Mouse (Mus musculus): ENCODE data around the gene Ypel5. TPM values are rescaled to one million over a fixed set of nuclear protein-coding genes. Genes with fewer than 3 reads are reported as not detected.

Ypel5 gene
- polyA plus RNA-seq, 1 experiment: 7.3 TPM

- TF ChIP-seq GATA1 (IDR thresholded peaks at IDR 0.05; ENCODE audit: low read length): no peak
These were observed 44.8 kb downstream of the Ypel5 start for GRCm38 (mm10) chr17:72881051-72881450.

GRCm38 (mm10) chr17:72881804-72882203 lies 45.6 kb downstream of the Ypel5 start:
- no peak for TF ChIP-seq GATA1 (IDR thresholded peaks at IDR 0.05; ENCODE audit: low read length)

DNA sequence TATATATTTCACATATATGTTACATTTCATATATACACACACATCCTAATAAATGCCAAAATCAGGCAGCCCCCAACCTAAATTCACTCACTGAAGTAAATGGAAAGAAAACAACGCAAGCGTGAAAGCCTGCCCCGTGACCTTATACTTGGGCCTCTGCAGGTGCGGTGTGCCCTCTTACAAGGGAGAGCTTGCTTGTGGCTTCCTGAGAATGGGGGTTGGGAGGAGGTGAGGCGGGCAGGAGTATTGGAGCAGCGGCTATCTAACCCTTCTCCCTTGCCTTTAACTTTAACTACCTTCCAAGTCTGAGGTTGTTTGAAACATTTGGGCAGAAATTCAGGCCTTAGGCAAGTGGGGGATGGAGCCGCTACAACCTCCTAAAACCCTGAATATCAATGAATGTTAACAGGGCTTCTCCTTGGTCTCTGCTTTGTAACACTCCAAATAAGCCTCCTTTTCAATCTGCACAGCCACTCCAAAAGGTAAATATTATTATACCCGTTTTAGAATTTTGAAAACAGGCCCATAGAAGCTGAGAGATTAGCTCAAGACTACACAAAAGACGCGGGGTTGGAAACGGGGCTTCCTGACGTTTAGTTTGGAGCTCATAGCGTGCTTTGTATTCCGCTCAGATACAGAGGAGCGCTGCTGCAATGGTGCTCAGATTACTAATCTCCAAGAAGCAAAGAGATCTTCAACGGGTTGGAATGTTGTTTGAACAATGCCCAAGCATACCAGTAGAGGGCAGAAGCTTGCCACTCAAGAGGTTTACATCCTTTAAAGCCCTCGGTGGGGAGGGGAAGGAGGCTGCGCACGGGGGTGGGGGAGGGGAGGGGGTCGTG lies 53.5 kb downstream of the Ypel5 start:
- no peak for TF ChIP-seq GATA1 (IDR thresholded peaks at IDR 0.05; ENCODE audit: low read length)

DNA sequence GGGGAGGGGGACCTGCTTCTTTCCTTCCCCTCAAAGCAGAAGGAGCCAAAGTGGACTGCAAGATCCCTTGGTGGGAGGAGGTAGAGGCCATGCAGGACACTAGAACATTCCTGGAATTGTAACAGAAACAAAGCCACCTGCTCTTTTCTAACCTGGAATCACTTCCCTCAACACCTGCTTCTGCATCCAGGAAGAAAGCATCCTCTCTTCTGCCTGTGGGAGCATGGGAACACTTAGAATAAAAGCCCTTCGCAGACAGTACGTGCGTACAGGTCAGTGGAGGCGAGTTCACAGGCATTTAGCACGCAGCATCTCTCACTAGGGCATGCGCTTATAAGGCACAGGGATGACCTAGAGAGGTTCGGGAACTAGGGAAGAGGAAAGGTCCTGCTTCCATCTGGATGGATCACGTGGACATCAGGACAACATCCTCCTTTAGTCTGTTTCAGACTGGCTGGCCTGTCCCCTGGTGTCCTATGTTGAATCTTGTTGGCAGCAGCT lies 54.2 kb downstream of the Ypel5 start:
- TF ChIP-seq GATA1 (IDR thresholded peaks at IDR 0.05; ENCODE audit: low read length): no peak

- no peak for TF ChIP-seq GATA1 (IDR thresholded peaks at IDR 0.05; ENCODE audit: low read length)
These were observed 55.3 kb downstream of the Ypel5 start for GRCm38 (mm10) chr17:72891556-72891955.

- no peak for TF ChIP-seq GATA1 (IDR thresholded peaks at IDR 0.05; ENCODE audit: low read length)
These were observed 59.3 kb downstream of the Ypel5 start for GRCm38 (mm10) chr17:72895506-72895905.

DNA sequence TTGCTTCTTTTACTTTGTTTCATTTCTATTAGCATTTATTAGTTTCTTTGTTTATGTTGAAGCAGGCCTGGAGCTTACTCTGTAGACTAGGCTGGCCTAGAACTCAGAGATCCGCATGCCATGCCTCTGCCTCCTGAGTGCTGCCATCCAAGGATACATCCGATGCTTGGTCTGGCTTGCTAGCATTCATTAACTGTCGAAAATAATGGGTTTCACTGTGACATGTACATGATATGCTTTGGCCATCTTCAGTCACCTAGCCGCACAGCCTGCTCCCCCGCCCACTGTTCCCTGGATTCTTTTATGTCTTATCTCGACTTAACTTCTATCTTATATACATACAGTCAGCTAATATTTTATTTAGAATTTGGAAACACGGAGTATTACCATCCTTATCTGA lies 60.8 kb downstream of the Ypel5 start:
- no peak for TF ChIP-seq GATA1 (IDR thresholded peaks at IDR 0.05; ENCODE audit: low read length)

GRCm38 (mm10) chr17:72897961-72898360 lies 61.7 kb downstream of the Ypel5 start:
- no peak for TF ChIP-seq GATA1 (IDR thresholded peaks at IDR 0.05; ENCODE audit: low read length)

DNA sequence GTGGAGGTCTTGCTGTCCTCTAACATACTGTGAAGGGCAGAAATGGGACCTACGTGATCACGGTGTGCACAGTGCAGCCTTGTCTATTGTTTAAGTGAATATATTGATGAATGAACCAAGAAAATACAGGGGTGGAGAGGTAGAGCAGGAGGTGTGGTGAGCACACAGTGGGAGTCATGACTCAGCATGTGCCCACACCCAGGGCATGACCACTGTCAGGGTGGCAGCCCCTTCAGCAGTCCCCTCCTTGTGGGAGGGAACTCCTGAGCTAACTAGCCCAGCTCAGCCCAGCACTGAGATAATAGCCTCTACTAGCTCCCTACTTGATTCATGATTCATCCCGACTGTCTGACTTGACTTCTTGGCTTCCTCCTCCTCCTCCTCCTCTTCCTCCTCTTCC lies 62.5 kb downstream of the Ypel5 start:
- TF ChIP-seq GATA1 (IDR thresholded peaks at IDR 0.05; ENCODE audit: low read length): no peak

Other genes starting within 250 kb of the Ypel5 start
- not detected in 2 replicates for gene Alk, start 231.8 kb upstream of the Ypel5 start, polyA plus RNA-seq (2012)
- 0.03 TPM in 1 of 2 replicates, not detected in the other for gene Lbh, start 81.9 kb downstream of the Ypel5 start, polyA plus RNA-seq (2012)

Measured in G1E-ER4 (cell line).